Mouse (Mus musculus) limb, embryonic 10.5 days (tissue): ENCODE data around the gene Rwdd2a. TPM values are rescaled to one million over a fixed set of nuclear protein-coding genes. Genes with fewer than 3 reads are reported as not detected.
"Not testable (repeated sequence)": the region's sequence is repeated elsewhere in the genome, so short reads cannot be mapped to it uniquely, and the experiment has no call there.

Experiments
- DNase-seq: peaks from one replicate; pipeline ENCODE4 v3.0.0-alpha.2; 2017; ENCODE audit warnings: low spot score
- H3K27ac ChIP-seq: fragments of 300-500 bp; sonication (generic); 2 replicates; pipeline ENCODE4 v1.5.1; 2016; ENCODE audit warnings: mild to moderate bottlenecking
- H3K27me3 ChIP-seq: fragments of 300-500 bp; sonication (generic); 2 replicates; pipeline ENCODE4 v1.6.1; 2016; ENCODE audit warnings: low read depth, mild to moderate bottlenecking; ENCODE audit not compliant: poor library complexity, severe bottlenecking
- H3K36me3 ChIP-seq: fragments of 300-500 bp; sonication (generic); 2 replicates; pipeline ENCODE4 v1.6.1; 2016; ENCODE audit warnings: mild to moderate bottlenecking, moderate library complexity
- H3K4me1 ChIP-seq: fragments of 300-500 bp; sonication (generic); 2 replicates; pipeline ENCODE4 v1.6.1; 2016
- H3K4me3 ChIP-seq: fragments of 300-500 bp; sonication (generic); 2 replicates; pipeline ENCODE4 v1.5.1; 2016; ENCODE audit warnings: mild to moderate bottlenecking, moderate library complexity
- H3K9me3 ChIP-seq: fragments of 300-500 bp; sonication (generic); replicated peaks from 2 replicates; pipeline ENCODE4 v1.6.1; 2016; ENCODE audit warnings: mild to moderate bottlenecking
- WGBS: fragments of 180-500 bp; shearing (Covaris S2); methylation state at CpG from one replicate; pipeline ENCODE4 v1.1.7; 2016; 5-methylcytosine and 5-hydroxymethylcytosine counted together
- polyA plus RNA-seq: library from polyadenylated mRNA; unstranded; fragments of >200 nt; fragmentation: Nextera tagmentation; extraction: Ambion mirVana; gene quantifications from 2 replicates; pipeline ENCODE4 v1.2.1, GENCODE M21; 2016

Rwdd2a gene
- polyA plus RNA-seq, 1 experiment from 2014 or later: 2.6 TPM

DNA sequence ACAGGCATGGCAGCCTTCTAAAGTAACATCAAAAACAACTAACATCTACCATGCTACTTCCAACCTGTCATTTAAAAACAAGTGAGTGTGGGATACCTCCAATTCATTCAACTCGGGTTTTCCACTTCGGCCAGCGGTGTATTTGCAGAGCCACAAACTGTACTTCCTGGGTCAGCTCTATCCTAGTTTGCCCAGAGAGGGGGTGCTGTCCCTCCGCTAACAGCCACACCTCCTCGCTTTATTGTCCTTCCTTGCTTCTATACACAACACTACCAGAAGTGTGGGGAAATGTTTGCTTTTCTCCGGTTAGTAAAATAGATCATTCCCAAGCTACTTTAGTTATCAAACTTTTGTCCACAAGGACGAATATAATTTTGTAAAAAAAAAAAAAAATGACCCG, 845 bp upstream of the Rwdd2a start:
- WGBS: 17% methylated on average over 8 of the region's 8 CpGs
- Histone ChIP-seq H3K4me1 (peaks cover 17% of the 10 kb centered on the region), H3K27ac (no peak overlapping the region), H3K27me3 (peaks cover 5% of the 10 kb centered on the region; the same call in 1 of the 2 replicates), H3K36me3 (peaks cover 35% of the 10 kb centered on the region), H3K9me3 (no peaks in the 10 kb centered on the region), H3K4me3 (peak overlapping the region; percentile 76)
- no peak for DNase-seq

- Histone ChIP-seq H3K4me3 (peak overlapping the region; percentile 76), H3K4me1 (peaks cover 17% of the 10 kb centered on the region), H3K9me3 (no peaks in the 10 kb centered on the region), H3K36me3 (peaks cover 23% of the 10 kb centered on the region), H3K27me3 (peaks cover 5% of the 10 kb centered on the region; the same call in 1 of the 2 replicates), H3K27ac (peak overlapping the region; percentile 80)
- 2% methylated on average over 25 of the region's 25 CpGs for WGBS
- no peak for DNase-seq
These were observed 405 bp downstream of the Rwdd2a start for GRCm38 (mm10) chr9:86572196-86572595.

DNA sequence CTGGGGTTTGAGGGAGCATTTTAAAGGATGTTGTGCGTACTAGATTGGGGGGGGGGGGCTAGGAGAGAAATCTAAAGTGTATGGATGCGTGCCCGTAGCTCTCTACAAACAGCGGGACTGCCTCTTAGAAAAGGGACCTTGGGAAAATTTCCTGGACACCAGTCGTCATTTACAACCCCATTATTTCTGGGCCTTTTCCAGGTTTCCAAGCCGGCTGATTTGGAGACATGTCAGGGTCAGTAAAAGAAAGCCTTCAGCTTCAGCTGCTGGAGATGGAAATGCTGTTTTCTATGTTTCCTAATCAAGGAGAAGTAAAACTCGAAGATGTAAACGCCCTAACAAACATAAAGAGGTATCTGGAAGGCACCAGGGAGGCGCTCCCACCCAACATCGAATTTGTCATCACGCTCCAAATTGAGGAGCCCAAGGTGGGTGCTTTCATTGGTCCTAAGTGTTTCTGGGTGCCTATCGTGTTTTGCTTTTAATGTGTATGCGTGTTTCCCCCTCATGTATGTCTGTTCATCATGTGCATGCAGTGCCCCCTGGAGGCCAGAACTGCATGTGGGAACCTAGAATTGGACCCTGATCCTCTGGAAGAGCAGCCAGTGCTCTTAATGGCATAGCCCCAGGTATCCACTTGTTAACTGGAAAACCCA, 973 bp downstream of the Rwdd2a start:
- Histone ChIP-seq H3K36me3 (peaks cover 18% of the 10 kb centered on the region), H3K4me1 (peaks cover 17% of the 10 kb centered on the region), H3K9me3 (no peaks in the 10 kb centered on the region), H3K4me3 (peak overlapping the region; percentile 76), H3K27ac (no peak overlapping the region), H3K27me3 (peaks cover 5% of the 10 kb centered on the region; the same call in 1 of the 2 replicates)
- 9% methylated on average over 13 of the region's 13 CpGs for WGBS
- peak; percentile 85 for DNase-seq

- H3K27ac ChIP-seq: no peak overlapping the region
- peaks cover 17% of the 10 kb centered on the region for H3K4me1 ChIP-seq
- H3K36me3 ChIP-seq: peaks cover 11% of the 10 kb centered on the region
- no peak for DNase-seq
- H3K4me3 ChIP-seq: no peak overlapping the region
- 85% methylated on average over 20 of the region's 20 CpGs for WGBS
- no peaks in the 10 kb centered on the region for H3K9me3 ChIP-seq
- peaks cover 5% of the 10 kb centered on the region; the same call in 1 of the 2 replicates for H3K27me3 ChIP-seq
These were observed 2.0 kb downstream of the Rwdd2a start for GRCm38 (mm10) chr9:86573616-86574303.

GRCm38 (mm10) chr9:86575178-86575577, 3.4 kb downstream of the Rwdd2a start:
- Histone ChIP-seq H3K4me1 (peaks cover 17% of the 10 kb centered on the region), H3K9me3 (no peaks in the 10 kb centered on the region), H3K36me3 (no peaks in the 10 kb centered on the region), H3K27ac (no peak overlapping the region), H3K27me3 (peaks cover 5% of the 10 kb centered on the region; the same call in 1 of the 2 replicates), H3K4me3 (no peak overlapping the region)
- 93% methylated on average over 6 of the region's 6 CpGs for WGBS
- no peak for DNase-seq

- Histone ChIP-seq H3K4me1 (no peaks in the 10 kb centered on the region), H3K9me3 (no peaks in the 10 kb centered on the region), H3K27me3 (no peaks in the 10 kb centered on the region), H3K27ac (no peak overlapping the region), H3K4me3 (no peak overlapping the region), H3K36me3 (no peaks in the 10 kb centered on the region)
- DNase-seq: no peak
- 90% methylated on average over 10 of the region's 10 CpGs for WGBS
These were observed 7.9 kb downstream of the Rwdd2a start for GRCm38 (mm10) chr9:86579657-86580056.

DNA sequence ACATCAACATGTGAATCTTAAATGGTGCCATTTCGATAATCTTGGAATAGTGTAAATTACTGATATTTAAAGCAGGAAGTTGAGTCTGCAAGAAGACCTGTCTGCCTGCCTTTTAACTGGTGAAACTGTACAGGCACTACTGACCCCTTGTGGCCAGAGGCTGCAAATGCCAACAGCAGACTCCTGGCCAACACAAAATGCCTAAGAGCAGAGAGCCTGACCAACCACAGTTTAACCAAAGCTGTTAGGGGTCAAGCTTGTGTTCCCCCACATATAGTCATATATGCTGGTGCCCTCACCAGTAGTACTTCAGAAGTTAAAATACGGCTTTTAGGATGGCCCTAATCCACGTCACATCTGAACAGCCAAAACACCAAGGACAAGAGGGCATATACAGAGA, 11.9 kb downstream of the Rwdd2a start:
- H3K27me3 ChIP-seq: no peaks in the 10 kb centered on the region
- H3K36me3 ChIP-seq: no peaks in the 10 kb centered on the region
- no peaks in the 10 kb centered on the region for H3K4me1 ChIP-seq
- no peak overlapping the region for H3K4me3 ChIP-seq
- no peaks in the 10 kb centered on the region for H3K9me3 ChIP-seq
- DNase-seq: peak; percentile 73
- 54% methylated on average over 3 of the region's 3 CpGs for WGBS
- no peak overlapping the region for H3K27ac ChIP-seq

GRCm38 (mm10) chr9:86587019-86587795, 15.4 kb downstream of the Rwdd2a start:
- Histone ChIP-seq H3K36me3 (no peaks in the 10 kb centered on the region), H3K27me3 (no peaks in the 10 kb centered on the region), H3K9me3 (no peaks in the 10 kb centered on the region), H3K4me3 (no peak overlapping the region), H3K27ac (no peak overlapping the region), H3K4me1 (no peaks in the 10 kb centered on the region)
- no peak for DNase-seq
- 93% methylated on average over 11 of the region's 11 CpGs for WGBS

DNA sequence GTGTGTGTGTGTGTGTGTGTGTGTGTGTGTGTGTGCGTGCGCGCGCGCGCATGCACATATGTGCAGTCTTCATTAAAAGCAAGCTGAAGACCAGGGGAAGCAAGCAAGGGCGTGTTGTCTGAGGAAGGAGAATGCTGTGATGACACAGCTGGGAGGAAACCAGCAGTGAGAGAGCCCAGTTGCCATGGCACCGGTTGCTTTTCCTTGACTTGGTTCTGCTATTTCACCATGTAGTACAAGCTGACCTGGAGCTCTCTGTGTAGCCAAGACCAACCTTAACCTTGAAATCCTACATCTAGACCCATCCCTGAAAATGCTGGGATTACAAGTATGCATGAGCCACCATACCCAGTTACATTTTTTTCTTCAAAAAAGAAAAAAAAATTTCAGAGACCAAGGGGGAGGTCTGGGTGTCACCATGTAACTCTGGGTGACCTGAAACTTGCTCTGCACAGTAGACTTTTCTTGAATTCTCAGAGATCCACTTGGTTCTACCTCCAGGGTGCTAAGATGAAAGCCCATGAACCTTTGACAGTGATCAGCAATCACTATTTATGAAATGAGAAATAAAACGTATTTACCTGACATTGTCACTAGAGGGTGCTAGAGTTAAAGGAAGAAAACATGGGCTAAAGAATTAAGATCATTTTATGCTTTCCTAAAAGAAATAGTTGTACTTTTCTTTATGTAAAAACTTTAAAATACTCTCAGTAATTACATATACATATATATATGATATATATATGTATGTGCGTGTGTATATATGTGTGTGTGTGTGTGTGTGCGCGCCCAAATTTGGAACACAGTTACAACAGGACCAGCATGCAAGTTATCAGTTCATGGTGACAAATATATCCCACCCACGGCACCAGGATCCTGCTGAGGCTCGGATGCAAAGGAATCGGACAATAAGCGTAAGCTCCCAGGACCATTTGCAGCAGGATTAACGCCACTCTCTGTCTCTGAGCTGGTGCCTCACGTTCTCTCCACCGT, 21.2 kb downstream of the Rwdd2a start:
- no peak overlapping the region for H3K27ac ChIP-seq
- H3K27me3 ChIP-seq: no peaks in the 10 kb centered on the region
- peaks cover 4% of the 10 kb centered on the region; the same call in 1 of the 2 replicates for H3K36me3 ChIP-seq
- H3K4me3 ChIP-seq: no peak overlapping the region
- H3K4me1 ChIP-seq: no peaks in the 10 kb centered on the region
- 81% methylated on average over 19 of the region's 19 CpGs for WGBS
- DNase-seq: no peak
- no peaks in the 10 kb centered on the region for H3K9me3 ChIP-seq

GRCm38 (mm10) chr9:86594357-86594767, 22.6 kb downstream of the Rwdd2a start:
- not testable (repeated sequence) for H3K36me3 ChIP-seq, H3K27ac ChIP-seq, H3K4me1 ChIP-seq, H3K4me3 ChIP-seq, DNase-seq, H3K9me3 ChIP-seq, H3K27me3 ChIP-seq
- WGBS: 56% methylated on average over 10 of the region's 10 CpGs

- not testable (repeated sequence) for H3K9me3 ChIP-seq, H3K4me1 ChIP-seq, DNase-seq, H3K27ac ChIP-seq, H3K4me3 ChIP-seq, H3K27me3 ChIP-seq, H3K36me3 ChIP-seq
These were observed 25.2 kb downstream of the Rwdd2a start for GRCm38 (mm10) chr9:86596983-86597382.

GRCm38 (mm10) chr9:86599723-86600303, 28.0 kb downstream of the Rwdd2a start:
- no peak for DNase-seq
- Histone ChIP-seq H3K36me3 (peaks cover 4% of the 10 kb centered on the region; the same call in 1 of the 2 replicates), H3K27me3 (no peaks in the 10 kb centered on the region), H3K4me3 (no peak overlapping the region), H3K9me3 (no peaks in the 10 kb centered on the region), H3K27ac (no peak overlapping the region), H3K4me1 (0 out of 2 replicates have a peak, but pooled peaks cover 6% of the 10 kb centered on the region)
- 54% methylated on average over 8 of the region's 8 CpGs for WGBS
